Mouse (Mus musculus): ENCODE measurements at regions not wholly inside any gene's neighbourhood (a gene's known extent, or its start where the extent isn't known, plus 50 kb on each side); places are given as distances from the start of the nearest gene placed in this dataset.

GRCm38 (mm10) chr17:68111834-68112473, 108.0 kb upstream of the Arhgap28 start:
- TF ChIP-seq POLR2A (IDR thresholded peaks at IDR 0.05; ENCODE audit: borderline replicate concordance, insufficient read depth, low read length) (no peak), CTCF (IDR thresholded peaks at IDR 0.05; ENCODE audit: borderline replicate concordance, insufficient read depth, low read depth, low read length) (no peak)

Measured in cerebellum, adult 2 months (tissue).